Mouse (Mus musculus) left cerebral cortex, adult 2 months (tissue): ENCODE measurements around the gene Ush1g. TPM values are rescaled to one million over a fixed set of nuclear protein-coding genes. Genes with fewer than 3 reads are reported as not detected.
A peak's percentile ranks its signal among the peaks of the same experiment; 100 is the strongest.

Experiments
- DNase-seq, 2 experiments: peaks; one replicate each; pipeline ENCODE4 v3.0.0; 2021 to 2022; ENCODE audit warnings: low spot score in 2 of 2, mixed read lengths in 1 of 2; ENCODE audit errors: extremely low spot score in 1 of 2
- H3K27ac ChIP-seq: fragments of 200-600 bp; 2 replicates; pipeline ENCODE4 v1.8.1; 2022
- H3K4me3 ChIP-seq: fragments of 200-600 bp; 2 replicates; pipeline ENCODE4 v1.8.1; 2022
- CTCF ChIP-seq: fragments of 200-600 bp; IDR thresholded peaks from 2 replicates; pipeline ENCODE4 v1.8.1; 2022; ENCODE audit warnings: antibody characterized with exemption, mild to moderate bottlenecking, moderate library complexity
- intact Hi-C: fragments of 180-260 bp; cut with DNase I; formaldehyde crosslinking; loops from one replicate; pipeline ENCODE4 v1.15.1; 2025
- long read RNA-seq, 2 experiments: library from polyadenylated mRNA; stranded (forward); transcript quantifications; one replicate each; pipeline ENCODE4 v2.0.0; 2021; ENCODE audit warnings: borderline mapping rate in 2 of 2
- total RNA-seq, 2 experiments: library from RNA; stranded (reverse); gene quantifications; 2 replicates each; pipeline ENCODE4 v1.2.3; 2021

Gene Ush1g
- under 1 TPM; 0.36 to 0.44 TPM for total RNA-seq
- long read RNA-seq, experiment 1, partial matches to known transcripts = 1 of 2 reads
- long read RNA-seq, experiment 1, other reads (novel, unspliced or antisense) = 0 of 2 reads
- long read RNA-seq, experiment 2 = 0 reads

DNA sequence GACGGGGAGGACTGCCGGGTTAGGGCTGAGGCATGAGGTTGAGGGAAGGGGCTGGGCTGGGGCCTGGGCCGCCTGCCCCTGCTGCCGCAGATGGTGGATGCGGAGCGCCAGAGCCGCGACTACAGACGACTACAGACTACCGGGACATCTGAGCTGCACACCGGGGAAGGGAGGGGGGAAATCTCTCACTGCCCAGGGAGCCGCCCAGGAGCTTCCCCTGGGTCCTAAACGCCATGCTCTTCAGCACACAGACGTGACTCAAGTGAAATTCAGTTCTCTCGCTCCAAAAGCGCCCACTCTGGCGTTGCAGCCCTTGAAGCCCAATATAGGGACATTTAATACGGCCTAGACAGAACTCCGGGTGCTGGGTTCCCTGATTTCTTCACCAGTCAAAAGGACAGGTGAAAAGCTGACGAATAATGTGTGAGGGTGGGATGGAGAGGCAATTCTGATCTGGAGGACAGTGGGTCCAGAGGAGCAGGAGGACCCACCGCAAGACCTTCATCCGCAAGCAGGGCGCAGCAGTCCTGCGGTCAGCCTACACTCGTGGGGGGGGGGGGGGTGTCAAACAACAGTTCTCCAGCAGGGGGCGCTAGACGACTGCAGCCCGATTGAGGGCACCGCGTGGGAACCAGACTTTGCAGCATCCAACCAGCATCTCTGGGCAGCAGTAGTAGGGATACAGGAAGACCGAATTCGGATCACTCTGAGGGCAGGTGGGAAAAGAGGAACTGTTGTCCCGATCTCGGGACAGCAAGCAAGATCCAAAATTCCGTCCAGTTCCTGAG lies at the start of gene Ush1g:
TSS of gene Ush1g (minus strand) at position 136 of the 788 bp plus-strand sequence.
- DNase-seq = peak in 1 of 2 experiments; percentile 59
- peak; percentile 82 for TF ChIP-seq CTCF
- no peak within 1 kb of the TSS for H3K27ac ChIP-seq
- H3K4me3 ChIP-seq = no peak within 1 kb of the TSS
- intact Hi-C loops = loop anchor here (1.0 kb wide), 1 partner anchor 32 kb away; no protein-coding TSS in a partner anchor

DNA sequence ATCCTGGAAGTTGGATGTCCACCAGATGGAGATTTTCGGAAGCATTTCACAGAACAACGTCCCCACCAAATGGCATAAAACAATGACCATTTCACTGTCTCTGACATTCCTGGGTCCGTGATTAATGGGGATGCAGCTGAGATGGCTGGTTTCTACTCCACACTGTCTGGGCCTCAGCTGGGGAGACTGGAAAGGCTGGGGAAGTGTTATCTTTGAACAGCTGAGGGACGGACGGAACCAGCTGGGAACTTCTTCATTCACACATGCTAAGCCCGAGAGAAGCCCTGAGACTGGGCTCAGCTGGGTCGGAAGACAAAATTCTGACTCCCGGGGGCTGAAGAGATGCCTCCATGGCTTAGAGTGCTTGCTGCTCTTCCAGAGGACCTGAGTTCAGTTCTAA lies 49.5 kb upstream of the Ush1g start:
- Histone ChIP-seq H3K27ac (no peak overlapping the region), H3K4me3 (no peak overlapping the region)
- DNase-seq = no peak
- intact Hi-C loops = no loop called here
- no peak for TF ChIP-seq CTCF

DNA sequence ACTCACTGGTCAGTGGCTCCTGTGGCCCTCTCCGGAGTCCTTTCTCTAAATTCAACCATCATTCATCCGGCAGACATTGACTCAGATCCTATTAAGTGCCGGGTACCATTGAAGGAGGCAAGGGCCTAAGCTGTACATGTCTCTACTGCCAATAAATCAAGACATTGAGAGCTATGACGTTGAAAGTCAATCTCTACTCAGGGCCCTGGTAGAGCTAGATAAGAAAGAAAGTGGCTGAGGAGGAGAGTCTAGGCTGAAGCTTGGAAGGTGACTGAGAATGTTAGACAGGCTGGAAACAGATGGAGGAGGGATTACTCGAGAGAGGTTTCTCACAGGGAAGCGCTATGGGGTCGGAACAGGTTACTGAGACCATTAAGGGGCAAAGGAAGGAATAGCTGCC lies 48.5 kb upstream of the Ush1g start:
- no peak overlapping the region for H3K4me3 ChIP-seq
- no peak for DNase-seq
- intact Hi-C loops = no loop called here
- no peak for TF ChIP-seq CTCF
- H3K27ac ChIP-seq = no peak overlapping the region

DNA sequence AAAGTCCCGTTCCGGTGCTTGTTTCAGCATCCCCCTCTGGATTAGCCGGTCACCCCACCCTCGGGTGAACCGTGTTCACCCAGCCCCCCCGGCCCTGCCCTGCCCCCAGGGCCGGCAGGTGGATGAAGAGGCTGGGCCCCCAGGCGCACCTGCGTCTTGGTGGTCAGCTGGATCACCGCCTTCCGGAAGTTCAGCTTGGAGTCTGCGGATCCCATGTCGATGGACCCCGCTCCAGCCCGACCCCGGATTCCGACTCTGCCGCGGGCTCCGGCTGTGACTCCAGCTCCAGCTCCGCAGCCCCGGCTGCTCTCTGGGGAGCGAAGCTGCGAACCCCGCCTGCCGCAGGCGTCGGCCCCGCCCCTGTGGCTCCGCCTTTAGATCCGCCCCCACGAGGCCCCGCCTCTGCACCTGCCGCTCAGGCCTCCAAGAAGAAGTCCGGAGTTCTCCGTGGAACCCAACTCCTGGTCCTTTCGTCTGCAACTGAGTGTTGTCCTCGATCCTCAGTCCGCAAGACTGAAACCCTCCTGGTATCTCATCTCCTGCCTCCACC lies 45.6 kb upstream of the Ush1g start, which contains the start of gene Hid1:
TSS of gene Hid1 (minus strand) at position 362 of the 550 bp plus-strand sequence.
- intact Hi-C loops = no loop called here
- no peak for TF ChIP-seq CTCF
- DNase-seq = peak; percentile 89 to 90
- peak within 1 kb of the TSS; percentile 86 for H3K4me3 ChIP-seq
- H3K27ac ChIP-seq = peak within 1 kb of the TSS; percentile 90

DNA sequence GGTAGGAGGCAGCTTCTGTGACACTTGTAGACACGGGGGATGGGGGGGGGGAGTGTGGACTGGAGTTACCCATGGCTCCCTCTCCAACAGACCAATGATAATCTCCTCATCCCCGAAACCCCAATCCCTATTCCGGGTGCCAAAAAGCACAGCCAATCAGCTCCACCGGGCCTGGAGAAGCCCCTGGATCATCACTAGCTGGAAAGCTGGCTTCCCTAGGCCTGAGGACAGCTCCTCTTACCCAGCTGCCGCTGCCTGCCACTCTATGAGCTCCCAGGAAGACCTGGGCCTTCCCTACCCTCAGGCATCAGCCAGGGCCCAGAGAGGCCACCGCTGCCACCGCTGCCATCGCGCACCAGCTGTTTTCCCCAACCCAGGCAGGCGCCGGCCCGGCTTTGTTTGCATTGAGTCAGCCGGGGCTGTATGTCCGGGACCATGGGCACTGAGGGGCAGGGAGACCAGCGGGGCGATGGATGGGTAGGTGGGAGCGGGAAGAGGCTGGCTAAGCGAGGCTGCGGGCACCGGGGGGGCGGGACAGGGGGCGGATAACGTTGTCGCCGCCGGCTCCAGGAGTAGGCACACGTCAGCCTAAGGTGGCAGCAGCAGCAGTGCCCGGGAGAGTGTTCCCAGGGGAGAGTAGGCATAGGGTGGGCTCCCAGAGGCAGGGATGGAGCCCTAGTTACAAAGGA lies 45.0 kb upstream of the Ush1g start:
- peak overlapping the region; percentile 86 for H3K4me3 ChIP-seq
- peak; percentile 57 to 59 for DNase-seq
- intact Hi-C loops = no loop called here
- H3K27ac ChIP-seq = peak overlapping the region; percentile 90
- TF ChIP-seq CTCF = no peak

DNA sequence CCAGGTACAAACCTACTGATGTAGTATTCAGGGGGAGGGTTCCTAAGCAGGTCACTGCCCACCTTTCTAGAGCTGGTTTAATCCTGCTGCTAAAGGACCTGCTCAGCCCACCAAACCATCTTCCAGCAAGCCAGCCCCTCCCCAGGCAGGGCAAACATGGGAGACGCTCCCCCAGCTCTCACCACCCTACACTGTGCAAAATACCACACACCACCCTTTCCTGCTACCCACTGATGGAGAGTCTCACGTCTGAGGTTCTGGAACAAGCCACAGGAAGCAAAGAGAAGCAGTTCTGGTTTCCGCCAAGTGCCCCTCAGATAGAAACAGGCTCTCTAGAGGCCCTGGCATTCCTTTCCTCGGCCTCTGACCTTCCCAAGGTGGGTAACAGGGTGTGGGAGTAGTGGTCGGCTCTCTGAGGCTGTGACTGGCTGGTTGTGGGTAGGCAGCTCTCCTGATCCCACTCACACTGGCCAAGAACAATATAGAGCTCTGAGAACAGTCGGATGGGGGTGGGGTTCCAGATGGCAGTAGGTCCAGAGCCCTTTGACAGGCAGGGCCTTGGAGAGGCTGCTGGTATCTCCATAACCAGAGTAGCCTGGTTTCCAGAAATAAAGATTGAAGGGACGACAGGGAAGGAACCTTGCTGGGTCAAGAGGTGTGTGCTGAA lies 44.3 kb upstream of the Ush1g start:
- TF ChIP-seq CTCF = no peak
- no peak for DNase-seq

DNA sequence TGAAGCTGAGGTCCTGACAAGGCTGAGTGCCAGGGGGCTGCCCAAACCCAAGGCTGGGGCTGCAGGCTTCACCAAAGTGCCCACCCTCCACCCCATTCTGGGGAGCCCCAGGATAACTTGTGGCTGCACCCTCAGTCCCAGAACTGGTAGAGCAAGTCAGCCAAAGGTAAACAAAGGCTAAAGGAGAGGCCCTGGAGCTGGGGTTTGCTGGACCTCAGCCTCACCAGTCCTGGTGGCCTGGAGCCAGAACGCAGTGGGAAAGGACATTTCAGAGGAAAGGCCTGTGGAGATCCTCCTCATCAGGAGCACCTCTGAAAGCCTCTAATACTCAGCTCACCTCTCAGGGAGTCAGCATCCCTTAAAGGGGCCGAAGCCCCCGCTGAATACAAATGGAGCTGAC lies 42.3 kb upstream of the Ush1g start:
- intact Hi-C loops = no loop called here

More for the DNA sequence above, 44.3 kb upstream of the Ush1g start:
- Histone ChIP-seq H3K4me3 (peak overlapping the region; percentile 86), H3K27ac (peak overlapping the region; percentile 6)
- intact Hi-C loops = no loop called here

DNA sequence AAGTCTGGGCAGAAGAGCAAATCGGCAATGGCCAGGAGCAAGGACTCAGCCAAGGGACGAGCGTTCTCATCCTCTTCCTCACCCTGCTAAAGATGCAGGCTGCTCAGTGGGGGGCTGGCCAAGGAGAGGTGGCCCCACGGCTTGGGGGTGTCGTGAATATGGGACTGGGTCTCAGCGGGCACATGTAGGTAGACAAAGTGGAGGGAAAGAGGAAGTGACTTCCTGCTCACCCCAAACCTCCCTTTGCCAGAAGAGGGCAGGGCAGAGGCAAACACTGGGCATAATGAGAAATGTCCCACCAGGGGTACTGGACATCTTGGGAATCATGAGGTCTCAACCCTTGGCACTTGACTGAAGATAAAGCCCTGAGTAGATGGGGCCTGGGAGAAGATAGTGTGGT lies 37.9 kb upstream of the Ush1g start:
- TF ChIP-seq CTCF = peak; percentile 9; the same call in 1 of the 2 replicates
- DNase-seq = no peak
- Histone ChIP-seq H3K27ac (no peak overlapping the region; the same call in 1 of the 2 replicates), H3K4me3 (no peak overlapping the region)
- intact Hi-C loops = loop anchor here (1.0 to 2.0 kb wide), 2 partner anchors 47 to 115 kb away; no protein-coding TSS in a partner anchor

More for the DNA sequence above, 42.3 kb upstream of the Ush1g start:
- no peak for TF ChIP-seq CTCF
- no peak for DNase-seq
- Histone ChIP-seq H3K4me3 (no peak overlapping the region), H3K27ac (no peak overlapping the region)

DNA sequence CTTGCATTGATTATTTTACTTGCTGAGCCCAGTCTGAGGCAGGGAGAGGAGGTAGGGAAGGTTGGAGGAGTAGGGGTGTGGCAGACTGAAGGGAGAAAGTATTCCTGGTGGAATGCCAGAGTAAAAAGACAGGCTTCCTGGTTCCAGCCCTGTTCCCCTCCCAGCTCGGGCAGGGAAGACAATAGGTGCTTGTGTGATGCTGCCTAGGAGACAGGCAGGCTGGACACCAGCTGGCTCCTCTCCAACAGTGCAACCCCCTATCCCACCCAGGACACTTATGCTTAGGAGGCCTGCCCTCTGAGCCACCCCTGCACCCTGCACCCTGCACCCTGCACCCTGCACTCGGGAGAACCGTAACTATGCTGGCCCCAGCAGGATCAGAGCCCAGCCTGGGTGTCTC lies 37.5 kb upstream of the Ush1g start:
- no peak for TF ChIP-seq CTCF
- intact Hi-C loops = loop anchor here (1.0 to 2.0 kb wide), 2 partner anchors 48 to 115 kb away; no protein-coding TSS in a partner anchor
- Histone ChIP-seq H3K27ac (no peak overlapping the region; the same call in 1 of the 2 replicates), H3K4me3 (no peak overlapping the region)
- DNase-seq = no peak

DNA sequence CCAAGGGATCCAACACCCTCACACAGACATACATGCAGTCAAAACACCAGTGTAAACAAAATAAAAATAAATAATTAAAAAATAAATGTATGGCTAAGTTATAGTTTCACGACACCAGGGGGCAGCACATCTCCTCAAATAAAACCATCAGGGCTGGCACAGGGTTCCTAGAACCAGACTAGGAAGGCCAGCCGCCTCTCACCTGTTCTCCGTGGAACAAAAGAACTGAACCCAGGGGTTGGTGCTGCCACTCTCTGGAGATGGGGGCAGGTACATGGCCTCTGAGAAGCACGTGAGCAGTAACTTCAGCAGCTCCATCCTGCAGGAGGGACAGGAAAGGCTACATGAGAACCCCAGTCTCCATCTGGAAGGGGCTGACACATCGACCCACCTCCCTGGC lies 36.6 kb upstream of the Ush1g start:
- DNase-seq = peak; percentile 58 to 66
- intact Hi-C loops = loop anchor here (2.0 kb wide), 1 partner anchor 48 kb away; no protein-coding TSS in a partner anchor
- H3K27ac ChIP-seq = 0 out of 2 replicates have a peak overlapping the region, but pooled peaks have one; percentile 36
- H3K4me3 ChIP-seq = no peak overlapping the region
- TF ChIP-seq CTCF = peak; percentile 71

DNA sequence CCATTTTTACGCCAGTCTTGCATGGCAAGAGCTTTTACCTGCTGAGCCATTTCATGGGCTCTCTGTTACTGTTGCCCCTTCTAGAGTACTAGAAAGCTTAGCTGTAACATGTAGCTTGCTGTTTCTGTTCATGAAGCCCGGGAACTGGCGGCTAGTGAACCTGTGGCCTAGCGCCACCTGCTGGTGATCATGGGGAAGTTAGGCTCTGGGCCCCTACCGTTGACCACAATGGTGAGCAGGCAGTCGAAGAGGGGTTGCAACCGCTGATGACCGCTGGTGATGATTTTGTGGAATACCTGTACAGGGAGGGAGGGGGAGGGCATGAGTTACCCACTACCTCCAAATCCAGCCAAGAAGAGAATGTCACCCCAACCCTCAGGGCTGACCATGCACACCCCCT lies 32.3 kb upstream of the Ush1g start:
- Histone ChIP-seq H3K4me3 (no peak overlapping the region), H3K27ac (no peak overlapping the region)
- TF ChIP-seq CTCF = peak; percentile 92
- DNase-seq = peak; percentile 65 to 75
- intact Hi-C loops = loop anchor here (1.0 to 5.0 kb wide), 2 partner anchors 32 to 152 kb away; partner anchors contain the start of gene Ush1g
